Mouse (Mus musculus) MEL (cell line): ENCODE measurements around the gene Nthl1.

Experiments
- CTCF ChIP-seq, 3 experiments: IDR thresholded peaks in 2 of 3; conservative IDR thresholded peaks in 1 of 3; 2 replicates each; pipeline ENCODE4 v1.5.1; 2011 to 2012; ENCODE audit warnings: low read length in 3 of 3, low read depth in 2 of 3, mild to moderate bottlenecking in 2 of 3, improper control_type of control experiment in 1 of 3, inconsistent platforms in 1 of 3, mixed read lengths in 1 of 3, moderate library complexity in 1 of 3; ENCODE audit not compliant: control insufficient read depth in 1 of 3, insufficient read depth in 1 of 3, poor library complexity in 1 of 3, severe bottlenecking in 1 of 3
- ETS1 ChIP-seq: IDR thresholded peaks from 2 replicates; pipeline ENCODE4 v1.6.1; 2012; ENCODE audit warnings: low read depth, mild to moderate bottlenecking, inconsistent platforms, low read length, improper control_type of control experiment, moderate library complexity
- GATA1 ChIP-seq: IDR thresholded peaks from 2 replicates; pipeline ENCODE4 v1.6.1; 2011; ENCODE audit warnings: low read depth, low read length, improper control_type of control experiment
- TCF12 ChIP-seq: IDR thresholded peaks from 2 replicates; pipeline ENCODE4 v1.6.1; 2014; ENCODE audit warnings: low read depth, mild to moderate bottlenecking, inconsistent platforms, low read length, improper control_type of control experiment, moderate library complexity

GRCm38 (mm10) chr17:24640581-24640980, 8.1 kb downstream of the Nthl1 start:
- TF ChIP-seq CTCF (IDR thresholded peaks at IDR 0.05 in 2 of 3, conservative IDR thresholded peaks at IDR 0.05 in 1 of 3; ENCODE audit: control insufficient read depth in 1 of 3, insufficient read depth in 1 of 3, low read depth in 2 of 3, low read length in 3 of 3, poor library complexity in 1 of 3, severe bottlenecking in 1 of 3), result no peak
- no peak for TF ChIP-seq TCF12
- no peak for TF ChIP-seq ETS1
- no peak for TF ChIP-seq GATA1
